Mouse (Mus musculus) urinary bladder, postnatal 25 days (tissue): ENCODE results near the gene Ankle1.

Experiments
- DNase-seq: peaks from one replicate; pipeline ENCODE4 v3.0.0; 2022; ENCODE audit warnings: low spot score

The Ankle1 gene

GRCm38 (mm10) chr8:71405401-71406098 is at the start of gene Ankle1:
TSS of gene Ankle1 (plus strand) at chr8:71406010.
- DNase-seq = peak; percentile 97

GRCm38 (mm10) chr8:71358026-71358425 is 47.8 kb upstream of the Ankle1 start:
- no peak for DNase-seq

DNA sequence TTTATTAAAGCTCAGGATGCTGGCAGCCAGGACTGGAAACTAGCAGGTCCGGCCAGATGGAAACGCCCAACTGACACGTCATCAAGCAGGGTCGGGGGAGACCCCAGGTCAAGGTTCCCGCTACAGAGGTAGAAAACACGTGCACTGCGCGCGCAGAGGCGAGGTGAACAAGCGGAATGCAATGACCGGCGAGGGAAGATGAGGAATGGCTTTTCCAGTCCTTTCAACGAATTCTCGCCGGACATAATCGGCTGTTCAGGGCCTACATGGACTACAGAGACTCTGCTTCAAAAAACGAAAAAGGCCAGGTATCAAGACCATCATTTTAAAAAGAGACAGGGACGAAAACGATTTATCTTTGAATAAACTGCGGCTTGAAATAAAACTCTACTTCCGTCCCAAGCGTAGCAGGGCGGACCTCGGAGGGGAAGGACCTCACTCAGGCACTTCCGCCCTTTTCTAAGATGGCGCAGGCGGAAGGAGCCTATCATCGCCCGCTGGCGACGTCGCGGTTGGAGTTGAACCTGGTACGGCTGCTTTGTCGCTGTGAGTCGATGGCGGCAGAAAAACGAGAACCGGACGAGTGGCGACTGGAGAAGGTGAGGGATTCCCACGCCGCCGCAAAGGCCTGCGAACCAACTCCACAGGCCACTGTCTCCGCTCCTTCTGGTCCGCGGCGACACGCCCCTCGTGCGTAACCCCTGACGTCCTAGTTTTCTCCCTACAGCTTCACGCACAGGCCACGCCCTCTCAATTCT is 38.9 kb upstream of the Ankle1 start, which contains the start of gene Use1:
Use1 (plus strand) TSS at position 78 of the 758 bp plus-strand sequence.
- DNase-seq = peak; percentile 88

- no peak for DNase-seq
These were observed 38.2 kb upstream of the Ankle1 start for GRCm38 (mm10) chr8:71367529-71368176.

DNA sequence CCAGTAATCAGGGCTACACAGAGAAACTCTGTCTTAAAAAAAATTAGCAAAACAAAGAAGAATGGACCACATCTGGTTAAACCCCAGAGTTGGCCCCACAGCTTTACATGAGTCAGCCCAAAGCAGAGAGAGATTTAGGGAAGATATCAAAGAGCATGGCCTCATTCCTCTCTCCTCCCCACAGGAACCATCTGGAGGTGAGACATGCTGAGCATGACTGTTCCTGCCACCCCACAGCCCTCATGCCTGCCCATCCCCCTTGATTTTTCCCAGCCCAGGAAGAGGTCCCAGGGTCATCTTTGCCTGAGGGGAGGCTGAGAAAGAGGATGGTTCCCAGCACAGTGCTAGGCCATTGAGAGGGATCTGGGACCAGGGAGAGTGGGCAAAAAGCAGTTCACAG is 37.4 kb upstream of the Ankle1 start:
- no peak for DNase-seq

- DNase-seq = no peak
These were observed 36.6 kb upstream of the Ankle1 start for GRCm38 (mm10) chr8:71369040-71369718.

DNA sequence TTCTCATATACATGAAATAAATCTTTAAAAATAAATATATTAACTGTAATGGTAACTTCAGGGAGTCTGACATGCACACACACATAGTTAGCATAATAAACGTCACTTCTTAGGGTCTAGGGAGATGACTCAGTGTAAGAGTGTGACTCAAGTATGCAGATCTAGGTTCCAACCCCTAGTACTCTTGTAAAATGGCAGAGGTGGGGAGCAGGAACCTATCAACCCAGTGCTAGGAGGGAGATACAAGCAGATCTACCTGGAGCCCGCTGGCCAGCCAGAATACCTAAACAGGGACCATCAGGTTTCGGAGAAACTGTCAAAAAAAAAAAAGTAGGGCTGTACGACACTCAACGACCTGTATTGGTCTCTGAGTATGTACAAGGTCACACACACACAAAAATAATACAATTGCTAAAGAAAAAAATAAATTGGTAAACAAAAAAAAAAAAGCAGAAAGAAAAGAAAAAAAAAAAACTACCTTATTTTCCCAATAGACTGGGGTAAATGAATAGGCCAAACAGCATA is 35.0 kb upstream of the Ankle1 start:
- no peak for DNase-seq

GRCm38 (mm10) chr8:71371236-71371848 is 34.5 kb upstream of the Ankle1 start, which contains the start of gene Ocel1:
TSS of gene Ocel1 (plus strand) at chr8:71371298.
- peak; percentile 95 for DNase-seq

DNA sequence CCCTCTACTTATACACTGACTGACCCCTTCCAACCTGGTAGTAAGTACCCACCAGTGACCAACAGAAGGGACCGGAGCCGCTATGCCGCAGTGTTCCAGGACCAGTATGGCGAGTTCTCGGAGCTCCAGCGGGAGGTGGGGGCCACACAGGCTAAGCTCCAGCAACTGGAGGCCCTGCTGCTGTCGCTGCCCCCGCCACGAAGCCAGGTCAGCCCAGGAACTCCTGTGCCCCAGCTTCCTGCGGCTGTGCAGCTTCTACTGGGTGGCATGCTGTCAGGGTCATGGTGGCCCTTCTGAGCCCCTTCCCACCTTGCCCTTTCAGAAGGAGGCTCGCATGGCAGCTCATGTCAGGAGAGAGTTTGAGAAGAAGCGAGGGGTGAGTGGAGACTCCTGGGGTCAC is 33.4 kb upstream of the Ankle1 start:
- DNase-seq = no peak

- DNase-seq = no peak
These were observed 32.8 kb upstream of the Ankle1 start for GRCm38 (mm10) chr8:71373000-71373399.

DNA sequence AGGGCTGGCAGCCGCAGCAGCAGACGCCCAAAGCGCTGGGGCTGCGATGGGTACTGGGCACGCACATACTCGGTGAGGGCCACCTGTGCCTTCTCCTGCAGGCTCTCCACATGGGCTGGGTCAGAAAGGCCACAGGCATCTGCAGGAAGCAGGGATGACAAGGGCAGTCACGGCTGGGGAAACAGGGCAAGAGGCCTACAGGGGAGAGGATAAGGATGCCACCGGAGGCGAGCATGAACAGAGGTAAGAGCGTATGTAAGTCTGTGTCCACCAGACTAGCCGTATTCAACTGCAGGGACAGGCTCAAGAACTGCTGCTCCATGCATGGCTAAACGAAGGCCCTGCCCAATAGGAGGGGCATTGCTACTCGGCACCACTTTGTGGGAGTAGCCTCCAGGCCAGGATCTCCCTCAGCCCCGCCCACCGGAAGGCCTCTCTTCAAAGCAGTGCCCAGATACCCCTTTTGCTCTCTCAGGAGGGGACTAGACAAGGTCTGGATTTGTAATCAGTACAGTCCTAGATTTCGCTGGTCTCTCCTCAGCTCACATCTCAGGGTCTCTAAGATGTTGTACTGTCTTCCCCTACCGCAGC is 31.1 kb upstream of the Ankle1 start:
- DNase-seq = no peak

DNA sequence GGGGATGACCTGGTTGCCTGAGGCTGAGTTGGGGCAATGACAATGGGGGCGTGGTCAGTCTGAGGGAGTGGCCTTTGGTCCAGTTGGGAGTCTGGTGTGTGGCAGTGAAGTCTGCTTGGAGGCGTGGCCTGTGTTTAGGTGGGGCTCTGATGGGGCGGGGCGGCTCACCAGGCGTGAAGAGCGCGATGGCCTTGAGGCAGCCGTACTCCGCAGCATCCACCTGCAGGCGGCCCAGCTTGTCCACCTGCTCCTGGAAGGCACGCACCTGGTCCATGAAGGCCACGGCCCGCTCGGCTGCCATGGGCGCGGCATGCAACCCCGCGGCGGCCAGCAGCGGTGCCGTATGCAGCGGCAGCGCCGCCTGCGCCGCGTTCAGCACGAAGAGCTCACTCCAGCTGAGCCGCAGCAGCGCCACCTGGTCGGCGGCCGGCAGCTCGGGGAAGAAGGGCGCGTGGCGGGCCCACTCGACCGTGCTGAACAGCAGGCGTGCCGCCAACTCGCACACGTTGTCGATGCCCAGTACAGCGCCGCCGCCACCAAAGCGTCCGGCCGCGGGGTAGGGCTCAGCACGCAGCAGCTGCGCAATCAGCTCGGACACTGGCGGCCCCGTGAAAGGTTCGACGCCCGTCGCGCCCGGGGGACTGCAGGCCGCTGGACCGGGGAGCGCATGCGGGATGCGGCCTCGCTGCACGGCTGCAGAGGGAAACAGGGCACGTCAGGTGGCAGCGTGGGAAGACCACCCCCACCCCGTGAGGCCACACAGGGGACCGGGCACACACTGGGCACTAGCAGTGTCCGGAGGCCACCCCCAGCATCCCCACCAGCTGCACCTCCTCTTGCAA is 30.0 kb upstream of the Ankle1 start:
- DNase-seq = peak; percentile 59

- DNase-seq = no peak
These were observed 29.3 kb upstream of the Ankle1 start for GRCm38 (mm10) chr8:71376423-71377030.

GRCm38 (mm10) chr8:71379008-71379407 is 26.8 kb upstream of the Ankle1 start:
- DNase-seq = no peak

DNA sequence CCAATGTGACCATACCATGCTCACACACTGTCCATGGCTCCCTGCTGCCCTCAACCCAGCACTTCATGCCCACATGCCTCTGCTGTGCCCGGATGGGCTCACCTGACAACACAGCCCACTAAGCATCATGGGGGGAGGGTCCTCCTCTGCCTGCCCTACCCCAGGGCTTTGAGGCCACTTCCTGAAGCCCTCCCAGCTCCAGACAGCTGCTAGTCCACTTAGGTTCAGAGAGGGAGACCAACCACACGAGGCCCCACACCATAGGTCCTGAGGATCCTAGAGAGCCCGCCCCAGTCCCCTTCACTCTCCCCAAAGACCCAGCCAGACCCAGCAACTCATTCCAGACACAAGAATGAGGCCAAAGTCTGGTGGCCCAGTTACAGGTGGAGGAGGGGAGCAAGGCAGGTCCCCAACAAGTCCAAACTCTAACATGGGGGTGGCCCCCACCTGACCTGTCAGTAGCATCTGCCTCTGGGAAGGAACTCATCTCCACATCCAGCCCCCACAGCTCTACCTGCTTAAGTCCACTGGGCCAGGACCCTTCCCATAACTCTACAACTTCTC is 26.2 kb upstream of the Ankle1 start:
- DNase-seq = no peak

- DNase-seq = no peak
These were observed 25.3 kb upstream of the Ankle1 start for GRCm38 (mm10) chr8:71380178-71381171.

- DNase-seq = peak; percentile 81
These were observed 24.3 kb upstream of the Ankle1 start, which contains the start of gene Nr2f6 for GRCm38 (mm10) chr8:71381421-71381970. TSS of gene Nr2f6 (minus strand) at chr8:71381960.
